Mouse (Mus musculus) megakaryocyte, adult 5-6 weeks (primary cell): ENCODE data around the gene Sesn2. TPM values are rescaled to one million over a fixed set of nuclear protein-coding genes. Genes with fewer than 3 reads are reported as not detected.

Experiments used
- ATAC-seq: 2 replicates; pipeline ENCODE4 v1.8.0; 2016; ENCODE audit warnings: mild to moderate bottlenecking, inconsistent platforms; ENCODE audit not compliant: poor library complexity, severe bottlenecking
- total RNA-seq, 2 experiments: library from RNA; stranded (forward) in 1 of 2; stranded (reverse) in 1 of 2; fragments of 153-499, 151-499 nt in 1 of 2; fragments of 221-1000, 200-1000 nt in 1 of 2; gene quantifications; 2 replicates each; pipeline versions ENCODE4 v1.2.3 to v1.2.4; 2015 to 2017

Sesn2 gene
- total RNA-seq (2015) (7.4 TPM in 2 replicates), total RNA-seq (2017) (5.2 and 5.6 TPM in 2 replicates)

DNA sequence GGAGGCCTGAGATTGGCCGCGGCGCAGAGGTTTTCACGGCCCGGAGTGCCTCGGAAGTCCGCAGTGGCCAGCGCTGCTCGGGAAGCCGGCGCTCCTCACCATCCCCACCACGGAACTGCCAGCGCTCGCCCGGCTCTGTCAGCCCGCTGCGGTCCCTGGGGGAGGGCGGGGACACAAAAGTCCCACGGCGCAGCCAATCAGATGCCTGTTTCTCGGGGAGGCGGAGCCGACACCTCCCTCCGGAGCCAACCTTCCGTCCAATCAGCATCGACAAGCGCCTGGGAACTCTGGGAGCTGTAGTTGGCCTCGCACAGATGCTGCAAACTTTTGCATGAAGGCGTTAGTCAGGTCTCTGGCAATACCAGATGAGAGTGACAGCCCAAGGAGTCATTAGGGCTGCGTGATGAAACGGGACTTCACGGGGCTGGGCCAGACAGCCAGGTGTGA, at the start of gene Sesn2:
TSS of gene Sesn2 (minus strand) at position 150 of the 447 bp plus-strand sequence.
- ATAC-seq, result peak; percentile 92

DNA sequence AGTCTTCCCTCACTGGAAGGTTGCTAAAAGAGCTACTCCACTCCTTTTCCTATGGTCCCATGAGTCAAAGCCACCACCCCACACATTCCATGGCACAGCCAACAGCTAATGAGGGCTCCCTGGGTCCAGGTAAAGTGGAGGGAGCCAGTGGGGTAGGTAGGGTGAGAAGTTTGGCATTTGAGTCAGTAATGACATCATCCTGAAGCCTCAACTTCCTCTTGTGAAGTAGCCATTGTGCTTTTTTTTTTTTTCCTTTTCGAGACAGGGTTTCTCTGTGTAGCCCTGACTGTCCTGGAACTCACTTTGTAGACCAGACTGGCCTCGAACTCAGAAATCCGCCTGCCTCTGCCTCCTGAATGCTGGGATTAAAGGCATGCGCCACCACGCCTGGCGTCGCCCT, 45.2 kb upstream of the Sesn2 start:
- peak; percentile 81 for ATAC-seq

DNA sequence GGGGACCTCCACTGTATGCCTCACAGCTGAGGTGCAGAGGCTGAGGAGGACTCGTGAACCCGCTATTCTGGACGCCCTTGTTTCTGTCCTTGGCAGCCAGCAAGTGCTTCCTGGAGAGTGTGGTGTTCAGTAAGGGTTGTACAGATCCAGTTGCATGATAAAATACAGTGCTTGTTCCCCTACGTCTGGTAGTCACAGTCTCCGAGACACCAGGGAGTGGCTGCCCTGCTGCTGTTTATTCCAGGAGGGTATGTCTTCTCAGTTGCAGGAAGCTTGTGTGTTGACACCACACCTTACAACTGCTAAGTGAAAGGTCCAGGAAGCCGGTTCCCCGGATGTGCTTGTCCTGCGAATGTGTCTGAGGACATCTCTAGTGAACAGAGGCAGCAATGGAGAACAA, 44.4 kb upstream of the Sesn2 start:
- ATAC-seq, result peak; percentile 53

DNA sequence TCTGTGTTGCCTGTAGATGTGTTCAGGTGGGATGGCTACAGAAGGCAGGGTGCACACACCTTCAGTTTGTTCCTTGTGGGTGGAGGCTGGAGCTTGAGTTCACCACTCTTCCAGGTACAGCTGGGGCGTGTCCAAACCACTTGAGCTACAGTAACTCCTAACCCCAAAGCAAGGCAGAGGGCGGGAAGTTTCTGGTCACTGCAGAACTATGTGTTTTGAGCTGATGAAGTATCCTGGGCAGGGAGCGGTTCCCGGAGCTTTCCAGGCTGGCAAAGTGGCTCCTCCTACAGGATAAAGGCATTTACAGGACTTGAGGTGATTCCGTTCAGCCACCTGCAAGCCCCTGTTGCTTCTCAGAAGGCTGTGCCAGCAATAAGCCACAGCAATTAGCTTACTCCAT, 43.9 kb upstream of the Sesn2 start:
- no peak for ATAC-seq

DNA sequence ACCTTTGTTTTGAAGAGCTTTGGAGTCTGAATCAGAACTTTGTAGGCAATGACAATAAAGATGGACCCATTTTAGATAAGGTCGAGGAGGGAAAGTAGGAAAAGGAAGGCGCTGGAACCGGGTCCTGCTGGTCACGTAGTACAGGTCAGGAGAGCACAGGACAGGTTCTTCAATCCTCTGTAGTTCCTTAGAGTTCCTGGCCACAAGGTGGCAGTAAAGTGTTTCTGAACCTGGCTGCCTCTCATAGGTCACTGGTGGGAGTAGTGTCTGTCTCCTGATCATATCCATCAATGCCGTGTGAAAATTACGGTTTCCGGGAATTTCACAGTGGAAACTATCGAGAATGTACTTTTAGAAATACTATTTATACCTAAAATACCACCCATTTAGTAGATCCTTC, 35.5 kb upstream of the Sesn2 start:
- peak; percentile 86; the same call in 1 of the 2 replicates for ATAC-seq

DNA sequence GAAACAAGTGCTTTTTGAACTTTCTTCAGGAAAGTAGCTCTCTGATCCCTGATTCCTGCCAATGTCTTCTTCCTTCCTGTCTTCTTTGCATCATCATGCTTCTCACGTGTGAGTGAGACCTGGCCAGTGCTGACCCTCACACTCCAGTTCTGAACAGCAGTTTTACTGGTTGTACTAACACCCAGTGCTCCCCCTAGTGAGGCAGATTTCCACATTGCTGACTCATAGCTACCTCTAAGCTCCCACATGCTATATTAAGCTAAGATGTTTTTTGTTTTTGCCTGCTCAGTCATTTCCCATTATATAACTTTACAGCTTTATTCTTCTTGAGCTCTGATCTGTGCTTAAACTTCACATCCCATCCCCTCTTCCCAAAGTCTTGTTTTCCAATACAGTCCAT, 32.4 kb upstream of the Sesn2 start:
- ATAC-seq, result no peak

DNA sequence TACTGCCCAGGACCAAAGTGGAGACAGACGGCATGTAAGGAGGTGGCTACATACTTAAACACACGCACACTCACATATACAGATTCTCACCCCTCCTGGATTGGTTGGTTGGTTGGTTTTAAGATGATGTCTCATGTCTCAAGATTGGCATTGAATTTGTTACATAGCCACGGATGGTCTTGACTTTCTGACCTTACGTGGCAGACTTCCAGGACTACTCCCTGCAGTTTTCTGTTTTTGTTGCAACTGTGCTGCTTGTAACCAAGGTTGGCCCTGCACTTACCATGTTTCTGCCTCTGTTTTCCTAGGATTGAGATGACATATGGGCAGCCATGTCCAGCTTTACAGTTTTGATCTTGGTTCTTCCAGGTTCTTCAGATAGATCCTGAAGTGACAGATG, 31.1 kb upstream of the Sesn2 start:
- no peak for ATAC-seq

DNA sequence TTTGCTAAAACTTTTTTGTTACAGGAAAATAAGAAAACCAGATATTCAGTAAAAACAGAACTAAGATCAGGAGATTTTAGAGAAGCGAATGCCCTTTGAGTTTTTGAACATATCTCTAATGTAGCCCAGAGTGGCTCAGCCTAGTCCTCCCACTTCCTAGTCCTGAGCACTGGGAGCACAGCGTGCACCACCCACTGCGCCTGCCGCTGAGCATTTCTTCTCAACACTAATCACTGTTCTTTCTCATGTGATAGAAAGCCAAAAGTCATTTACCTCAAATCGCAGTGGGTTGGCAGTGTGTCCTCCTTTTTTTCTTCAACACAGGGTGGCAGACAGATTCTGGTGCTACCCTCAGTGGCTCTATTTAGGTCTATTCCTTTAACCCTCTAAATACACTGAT, 29.2 kb upstream of the Sesn2 start:
- ATAC-seq, result no peak

DNA sequence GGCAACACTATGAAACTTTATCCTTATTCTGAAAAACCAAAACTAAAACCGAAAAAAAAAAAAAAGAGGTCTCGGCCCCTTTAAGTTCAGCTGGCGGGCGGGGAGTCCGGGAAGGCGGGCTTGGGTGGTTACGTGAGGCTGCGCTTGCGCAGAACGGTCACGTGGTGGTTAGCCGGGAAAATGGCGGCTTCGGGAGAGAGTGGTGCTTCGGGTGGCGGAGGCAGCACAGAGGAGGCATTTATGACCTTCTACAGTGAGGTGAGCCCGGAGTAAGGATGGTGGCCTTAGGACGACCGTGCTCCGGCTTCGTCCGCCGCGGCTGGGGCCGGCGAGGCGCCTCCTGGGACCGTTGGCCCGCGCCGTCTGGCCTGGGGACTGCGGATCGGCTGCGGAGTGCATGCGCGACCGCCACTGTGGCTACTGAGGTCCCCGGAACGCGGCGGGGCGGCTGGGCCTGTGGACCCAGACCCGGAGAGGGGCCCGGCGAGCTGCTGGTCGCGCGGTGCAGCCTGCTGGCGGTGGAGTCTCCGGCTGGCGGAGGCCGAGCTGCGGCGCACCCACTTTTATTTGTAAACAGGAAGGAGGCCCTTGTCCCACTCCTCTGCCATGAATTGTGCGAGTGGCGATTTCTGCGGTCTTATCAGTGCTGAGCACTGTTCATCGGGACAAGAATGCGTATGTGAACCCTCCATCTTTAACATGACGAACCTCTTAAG, 25.3 kb upstream of the Sesn2 start, which contains the start of gene Dnajc8:
TSS of gene Dnajc8 (plus strand) at position 145 of the 716 bp plus-strand sequence.
- peak; percentile 66 for ATAC-seq

DNA sequence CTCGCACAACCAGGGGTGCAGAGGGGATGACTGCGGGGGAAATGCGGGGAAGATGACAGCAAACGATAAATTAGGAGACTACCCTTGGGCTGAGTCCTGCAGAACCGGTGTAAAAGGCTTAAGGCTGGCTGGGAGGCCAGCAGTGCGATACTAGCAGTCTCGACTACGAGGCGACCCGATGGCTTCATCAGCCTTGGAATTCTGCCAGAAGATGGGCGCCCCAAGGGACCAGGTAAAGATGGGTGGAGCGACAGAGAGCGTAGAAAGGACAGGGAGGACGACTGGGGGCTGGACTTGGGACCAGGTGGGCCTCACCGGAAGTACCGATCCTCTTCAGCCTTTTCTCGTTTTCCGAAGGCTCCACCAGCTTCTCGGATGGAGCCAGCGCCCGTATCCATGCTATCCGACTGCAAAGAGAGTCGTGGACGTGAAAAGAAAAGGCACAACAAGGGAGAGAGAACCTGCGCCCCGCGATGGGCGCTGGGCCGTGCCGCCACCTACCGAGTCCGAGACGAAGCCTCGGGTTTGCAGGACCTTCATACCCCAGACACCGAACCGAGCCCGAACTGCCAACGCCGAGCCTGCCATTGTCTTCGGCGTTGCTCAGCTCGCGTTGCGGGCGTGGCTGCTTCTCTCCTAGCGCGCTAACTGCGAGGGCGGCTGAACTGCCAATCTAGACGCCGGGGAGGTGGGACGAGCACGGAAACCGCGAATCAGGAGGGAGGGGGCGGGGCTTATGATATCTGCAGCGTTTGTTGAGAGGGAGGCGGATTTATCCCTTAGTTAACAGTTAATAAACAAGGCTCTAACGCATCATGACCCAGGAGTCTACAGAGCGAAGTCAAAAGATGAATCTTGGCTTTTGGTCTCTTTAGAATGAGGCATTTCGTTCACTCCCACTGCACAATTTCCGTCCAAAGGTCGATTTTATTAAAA, 22.9 kb upstream of the Sesn2 start, which contains the start of gene Atpif1:
TSS of gene Atpif1 (minus strand) at position 679 of the 936 bp plus-strand sequence.
- ATAC-seq, result peak; percentile 92

DNA sequence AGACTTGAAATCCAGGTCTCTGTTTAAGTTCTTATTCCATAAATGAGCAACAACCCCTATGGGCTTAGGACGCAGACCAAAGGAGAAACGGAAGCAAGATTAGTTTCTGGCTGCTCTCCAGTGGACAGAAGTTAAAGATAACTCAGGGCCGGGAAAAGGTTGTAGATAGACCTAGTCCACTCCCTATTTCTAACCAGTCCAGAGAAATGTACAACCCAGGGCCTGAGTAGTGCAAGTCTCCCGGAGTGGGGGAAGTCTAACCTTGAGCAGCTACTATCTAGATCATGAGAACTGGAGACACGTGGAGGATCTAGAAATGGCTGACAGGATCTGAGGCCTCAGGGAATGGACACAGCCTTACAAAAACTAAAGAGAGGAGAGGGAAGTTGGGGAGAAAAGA, 22.2 kb upstream of the Sesn2 start:
- no peak for ATAC-seq

DNA sequence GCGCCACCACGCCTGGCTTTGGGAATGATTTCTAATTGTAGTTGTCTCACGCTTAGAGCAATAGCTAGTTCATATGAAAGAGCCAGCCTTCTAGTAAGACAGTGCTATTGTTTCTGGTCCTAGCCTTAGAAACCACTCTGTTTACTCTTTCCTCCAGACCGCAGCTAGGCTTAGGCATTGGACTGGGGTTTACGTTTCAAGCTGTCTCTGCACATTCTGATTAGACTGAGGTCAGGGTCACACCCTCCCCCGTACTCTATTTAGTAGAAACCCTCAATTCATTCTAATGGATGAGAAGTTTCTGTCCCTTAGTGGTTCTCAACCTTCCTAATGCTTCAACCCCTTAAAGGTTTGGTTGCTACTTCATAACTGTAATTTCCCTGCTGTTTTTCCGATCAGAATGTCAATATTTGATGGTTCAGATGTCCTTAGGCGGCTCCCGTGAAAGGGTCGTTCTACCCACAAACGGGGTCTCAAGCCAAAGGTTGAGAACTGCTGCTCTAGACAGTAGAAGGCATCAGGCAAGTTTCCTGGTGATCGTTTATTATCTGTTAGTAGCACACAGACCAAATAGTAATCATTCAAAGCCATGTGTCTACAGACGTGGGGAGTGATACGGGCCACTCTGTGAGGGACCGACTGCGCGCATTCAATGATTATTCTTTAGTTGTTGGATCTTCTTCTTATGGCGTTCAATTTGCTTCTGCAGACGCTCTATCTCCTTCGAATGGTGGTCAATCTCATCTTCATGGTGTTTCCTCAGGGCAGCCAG, 19.9 kb upstream of the Sesn2 start:
- ATAC-seq, result no peak

DNA sequence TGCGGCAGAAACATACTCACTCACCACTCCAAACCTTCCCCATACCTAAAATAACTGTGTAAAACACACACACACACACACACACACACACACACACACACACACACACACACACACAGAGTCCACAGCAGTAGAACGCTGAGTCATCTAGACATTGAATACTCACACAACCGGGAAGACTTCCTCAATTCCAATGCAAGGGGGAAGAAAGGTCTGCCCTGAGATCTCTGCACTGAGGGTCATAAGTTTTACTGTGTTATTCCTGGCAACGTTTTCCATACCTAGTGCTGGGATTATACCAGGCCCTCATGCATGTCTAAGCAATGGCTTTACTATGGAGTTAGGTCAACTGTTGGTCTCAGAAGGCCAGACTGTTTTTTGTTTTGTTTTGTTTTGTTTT, 19.0 kb upstream of the Sesn2 start:
- ATAC-seq, result peak; percentile 58

DNA sequence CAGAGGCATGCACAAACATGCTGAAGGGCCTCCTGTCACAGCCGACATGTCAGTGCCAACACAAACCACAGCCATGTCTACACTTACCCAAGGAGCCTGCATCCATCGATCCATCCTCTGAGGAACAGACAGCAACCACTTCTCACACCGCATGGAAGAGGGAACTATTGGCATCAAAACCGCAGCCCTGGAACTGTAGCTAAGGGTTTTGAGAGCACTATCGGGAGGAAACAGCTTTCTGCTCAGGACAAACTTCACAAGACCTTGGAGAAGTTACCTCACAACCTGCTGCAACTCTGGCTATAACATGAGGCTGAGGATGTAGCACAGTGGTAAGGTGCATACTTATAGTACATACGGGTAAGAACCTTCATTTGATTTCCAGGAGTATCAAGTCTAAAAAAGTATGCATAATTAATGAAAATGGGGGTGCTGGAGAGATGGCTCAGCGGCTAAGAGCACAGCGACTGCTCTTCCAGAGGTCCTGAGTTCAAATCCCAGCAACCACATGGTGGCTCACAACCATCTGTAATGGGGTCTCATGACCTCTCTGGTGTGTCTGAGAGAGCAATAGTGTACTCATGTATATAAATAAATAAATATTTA, 17.7 kb upstream of the Sesn2 start:
- ATAC-seq, result 0 out of 2 replicates have a peak, but pooled peaks have one; percentile 4

DNA sequence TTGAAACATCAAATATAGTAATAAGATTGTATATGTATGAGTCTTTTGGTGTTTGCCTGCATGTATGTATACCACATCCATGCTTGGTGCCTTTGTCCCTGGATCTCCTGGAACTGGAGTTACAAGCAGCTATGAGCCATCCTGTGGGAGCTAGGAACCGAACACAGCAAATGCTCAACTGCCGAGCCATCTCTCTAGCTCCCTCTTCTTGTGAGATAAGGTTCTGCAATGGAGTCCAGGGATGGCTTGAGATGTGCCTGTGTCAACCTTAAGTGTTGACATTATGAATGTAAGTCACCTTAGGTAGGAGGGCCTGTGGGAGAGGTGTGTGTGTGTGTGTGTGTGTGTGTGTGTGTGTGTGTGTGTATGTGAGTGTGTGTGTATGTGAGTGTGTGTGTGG, 16.4 kb upstream of the Sesn2 start:
- peak; percentile 76 for ATAC-seq

DNA sequence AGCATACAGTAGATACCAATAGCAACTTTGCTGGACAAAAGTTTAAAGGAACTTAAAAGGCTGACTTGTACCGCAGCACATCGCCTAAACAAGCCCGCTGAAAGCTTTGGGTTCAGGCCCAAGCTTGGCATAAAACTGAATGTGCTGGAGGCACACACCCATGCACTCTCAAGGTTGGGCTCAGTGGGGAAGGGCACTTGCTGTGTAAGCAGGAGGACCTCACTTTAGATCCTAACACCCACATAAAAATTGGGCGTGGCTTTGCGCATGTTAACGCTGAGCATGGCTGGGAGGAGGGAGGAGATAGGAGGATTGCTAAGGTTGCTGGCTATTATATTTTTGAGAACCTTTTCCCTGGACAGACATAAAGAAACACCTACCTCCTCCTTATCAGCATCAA, 14.5 kb upstream of the Sesn2 start:
- ATAC-seq, result no peak

DNA sequence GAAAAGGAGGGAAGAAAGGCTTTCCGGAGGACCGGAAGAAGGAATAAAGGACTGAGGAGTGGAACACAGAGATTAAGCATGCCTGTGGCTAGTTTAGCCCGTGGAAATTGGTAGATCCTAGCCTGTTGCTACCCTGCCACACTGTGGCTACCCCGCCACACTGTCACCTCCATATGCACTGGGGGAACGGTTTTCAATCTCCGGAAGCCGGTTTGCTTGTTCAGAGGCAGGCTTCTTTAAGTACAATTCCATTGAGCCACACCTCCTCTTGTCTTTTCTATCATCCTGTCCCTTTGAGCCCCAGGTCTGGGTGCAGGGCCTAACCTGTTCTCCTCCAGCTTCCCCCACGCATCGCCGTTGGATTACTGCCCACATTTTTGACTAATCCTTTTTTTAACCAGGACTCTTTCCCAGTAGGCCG, 14.0 kb upstream of the Sesn2 start:
- ATAC-seq, result no peak

DNA sequence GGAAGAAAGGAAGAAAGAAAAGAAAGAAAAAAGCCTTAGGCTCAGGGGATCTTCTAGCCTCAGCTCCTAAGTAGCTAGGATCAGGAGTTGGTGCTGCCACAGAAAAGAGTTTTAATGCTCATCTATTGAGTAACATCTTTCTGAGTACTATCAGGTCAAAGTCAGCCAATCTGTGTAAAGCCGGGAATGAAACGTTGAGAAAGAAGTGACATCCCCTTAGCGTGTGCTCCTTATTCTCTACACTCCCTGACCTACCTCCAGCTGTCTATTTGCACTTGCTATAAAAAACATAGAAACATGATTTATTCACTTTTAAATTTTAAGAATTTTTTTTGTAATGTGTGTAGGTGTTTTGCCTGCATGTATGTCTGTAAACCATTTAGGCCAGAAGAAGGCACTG, 8.9 kb upstream of the Sesn2 start:
- no peak for ATAC-seq

DNA sequence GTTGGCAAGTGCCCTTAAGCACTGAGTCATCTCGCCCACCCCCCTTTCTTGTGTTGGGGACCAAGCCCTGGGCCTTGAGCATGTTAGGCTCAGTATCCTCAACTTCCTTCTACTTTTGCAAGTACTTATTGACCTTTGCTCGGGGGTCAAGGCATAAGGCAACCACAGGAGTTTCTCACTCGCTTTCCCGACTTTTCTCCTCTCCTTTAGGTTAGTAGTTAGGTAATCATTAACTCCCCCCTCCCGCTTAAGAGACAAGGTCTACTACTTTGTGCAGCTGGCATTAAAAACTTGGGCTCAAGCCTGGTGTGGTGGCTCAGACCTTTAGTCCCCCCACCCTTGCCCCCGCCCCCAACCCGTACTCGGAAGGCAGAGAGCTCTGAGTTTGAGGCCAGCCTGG, 7.8 kb upstream of the Sesn2 start:
- no peak for ATAC-seq

DNA sequence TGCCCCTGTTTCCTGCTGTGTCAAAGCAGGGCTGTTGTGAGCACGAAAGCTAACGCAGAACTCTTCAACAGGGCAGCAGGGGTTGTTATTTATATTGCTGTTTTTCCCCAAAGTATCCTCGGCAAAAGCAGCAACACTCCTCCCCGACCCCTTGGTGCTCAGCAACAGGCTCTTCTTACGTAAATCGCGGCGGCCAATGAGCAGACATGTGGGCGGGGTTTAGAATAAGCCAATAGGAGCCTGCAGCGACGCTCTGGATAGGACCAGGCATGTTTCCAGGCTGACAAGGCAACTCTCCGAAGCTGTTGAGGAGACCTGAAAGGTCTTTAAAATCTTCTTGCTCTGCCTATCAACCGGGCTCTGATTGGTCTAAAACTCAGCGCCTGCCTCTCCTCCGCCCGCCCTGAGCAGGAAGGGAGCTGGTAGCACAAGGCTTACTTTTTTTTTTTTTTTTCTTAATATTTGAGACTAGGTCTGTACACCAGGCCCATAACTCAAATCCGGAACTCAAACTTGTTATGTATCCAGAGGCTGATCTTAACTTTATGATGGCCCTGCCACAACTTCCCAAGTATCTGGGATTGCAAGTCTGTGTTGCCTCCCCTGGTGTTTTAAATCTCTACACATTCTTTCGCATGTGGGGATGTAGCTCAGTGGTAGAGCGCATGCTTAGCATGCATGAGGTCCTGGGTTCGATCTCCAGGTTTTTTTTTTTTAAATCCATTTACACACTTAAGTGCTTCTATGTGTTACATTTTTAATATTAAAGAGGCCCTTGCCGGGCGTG, 5.3 kb upstream of the Sesn2 start:
- ATAC-seq, result peak; percentile 84
